ENCODE assay signal across 22 mouse cellular contexts in the genomic region with DNA sequence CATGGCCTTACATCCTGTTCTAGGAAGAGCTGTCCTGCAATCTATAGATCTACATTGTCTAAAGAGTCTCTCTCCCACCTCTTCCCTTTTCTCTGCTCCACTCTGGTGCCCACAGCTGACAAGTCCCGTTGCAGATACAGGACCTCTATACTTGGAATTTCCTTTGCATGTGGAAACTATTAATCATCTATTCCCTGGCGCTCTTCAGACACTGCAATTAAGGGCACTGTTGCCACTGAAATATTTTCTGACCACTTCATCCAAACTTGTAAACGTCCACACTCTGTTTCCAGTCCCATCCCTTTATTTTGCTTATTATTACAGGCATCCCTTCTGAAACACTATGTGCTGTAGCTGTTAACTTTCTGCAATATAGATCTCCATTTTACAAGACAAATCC. TPM values are rescaled to one million over a fixed set of nuclear protein-coding genes. Genes with fewer than 3 reads are reported as not detected.
DNase-seq lines count a peak whose midpoint lies in the region; ATAC-seq and TF ChIP-seq lines count a peak whose summit lies in the region.
"Had no signal": no experiment of that assay in that cellular context is flagged by ENCODE, and none has a peak within 500 bp of the region (broad histone marks: within the 10 kb centered on the region; RNA-seq: fewer than 3 reads in every experiment).

No protein-coding gene starts in this region.

- H3K9me3 ChIP-seq in kidney, embryonic 14.5 days (ENCODE audit: control insufficient read depth, low read length) = no peaks in the 10 kb centered on the region
- no peaks in the 10 kb centered on the region for H3K9me3 ChIP-seq in forebrain, embryonic 11.5 days (ENCODE audit: control insufficient read depth, low read length)
- H3K9me3 ChIP-seq: embryonic facial prominence, embryonic 10.5 days; forebrain, embryonic 10.5 days; forebrain, embryonic 15.5 days; hindbrain, embryonic 15.5 days had no signal

- peak overlapping the region; percentile 28; the same call in 1 of the 2 replicates for H3K27ac ChIP-seq in gastrocnemius, adult 2 months
- peak overlapping the region; percentile 47; the same call in 1 of the 2 replicates for H3K27ac ChIP-seq in kidney, embryonic 14.5 days (ENCODE audit: low read depth, low read length)
- H3K27ac ChIP-seq in forebrain, embryonic 11.5 days (ENCODE audit: low read depth, low read length) = no peak overlapping the region
- H3K27ac ChIP-seq: embryonic facial prominence, embryonic 10.5 days; forebrain, embryonic 10.5 days; forebrain, embryonic 15.5 days; hindbrain, embryonic 15.5 days had no signal

- no peak overlapping the region for H3ac ChIP-seq in myocyte (ENCODE audit: control insufficient read depth, insufficient read length)

- H3K79me2 ChIP-seq in myocyte (ENCODE audit: control insufficient read depth, insufficient read depth) = no peaks in the 10 kb centered on the region

- no peaks in the 10 kb centered on the region for H3K27me3 ChIP-seq in kidney, embryonic 14.5 days (ENCODE audit: control insufficient read depth, insufficient read depth, low read length)
- H3K27me3 ChIP-seq in myocyte (ENCODE audit: control insufficient read depth, insufficient read depth, insufficient read length) = no peaks in the 10 kb centered on the region
- no peaks in the 10 kb centered on the region for H3K27me3 ChIP-seq in forebrain, embryonic 11.5 days (ENCODE audit: control insufficient read depth, insufficient read depth, low read length)
- H3K27me3 ChIP-seq: forebrain, embryonic 15.5 days; hindbrain, embryonic 15.5 days; Patski had no signal

- TF ChIP-seq CTCF in gastrocnemius, adult 2 months (IDR thresholded peaks at IDR 0.05) = no peak

- intact Hi-C loops in gastrocnemius, adult 2 months (cut with DNase I) = no loop called here

- H3K4me2 ChIP-seq in kidney, embryonic 14.5 days (replicated peaks; ENCODE audit: low read depth, low read length) = no peak overlapping the region
- H3K4me2 ChIP-seq in myocyte (ENCODE audit: low read depth) = peak overlapping the region; percentile 57
- H3K4me2 ChIP-seq in forebrain, embryonic 11.5 days (ENCODE audit: low read depth, low read length, severe bottlenecking) = no peak overlapping the region
- H3K4me2 ChIP-seq: forebrain, embryonic 15.5 days; hindbrain, embryonic 15.5 days had no signal

- WGBS in kidney, embryonic 14.5 days = 43% methylated on average over 3 of the region's 3 CpGs
- 68% methylated on average over 3 of the region's 3 CpGs for whole genome bisulfite sequencing in forebrain, embryonic 11.5 days

- ATAC-seq in kidney, embryonic 14.5 days (ENCODE audit: low FRiP score, low TSS enrichment) = no peak
- ATAC-seq in forebrain, embryonic 11.5 days (replicated peaks; ENCODE audit: low FRiP score) = no peak
- no peak for ATAC-seq in CD4-positive, CD25-positive, alpha-beta regulatory T cell, adult 4 months
- ATAC-seq: activated CD4-positive, CD25-positive, alpha-beta regulatory T cell, adult 4 months; forebrain, embryonic 15.5 days; intestine, embryonic 16.5 days; Patski had no signal

- DNase-seq in gastrocnemius, adult 2 months = no peak
- no peak for DNase-seq in gastrocnemius, postnatal 10 days
- DNase-seq in kidney, postnatal 4 days = no peak
- DNase-seq in 3T3-L1 (ENCODE audit: low read depth, low spot score) = peak; percentile 79
- no peak for DNase-seq in forebrain, embryonic 11.5 days (ENCODE audit: low spot score)
- DNase-seq: adrenal gland, postnatal 36 days; cerebellum, adult 2 months; cerebellum, postnatal 10 days; gastrocnemius, postnatal 14 days; heart, postnatal 14 days had no signal

- TF ChIP-seq POLR2A in myocyte (IDR thresholded peaks at IDR 0.05; ENCODE audit: insufficient read length, low read depth) = no peak

- H3K9ac ChIP-seq in kidney, embryonic 14.5 days (ENCODE audit: low read depth, low read length) = no peak overlapping the region
- no peak overlapping the region for H3K9ac ChIP-seq in forebrain, embryonic 11.5 days (ENCODE audit: low read length)
- H3K9ac ChIP-seq: forebrain, embryonic 15.5 days; hindbrain, embryonic 15.5 days had no signal

- no peaks in the 10 kb centered on the region for H3K36me3 ChIP-seq in kidney, embryonic 14.5 days (ENCODE audit: control insufficient read depth, insufficient read depth, low read length)
- H3K36me3 ChIP-seq in myocyte (ENCODE audit: control insufficient read depth, insufficient read depth) = no peaks in the 10 kb centered on the region
- H3K36me3 ChIP-seq in forebrain, embryonic 11.5 days (ENCODE audit: control insufficient read depth, insufficient read depth, low read length) = no peaks in the 10 kb centered on the region
- H3K36me3 ChIP-seq: embryonic facial prominence, embryonic 10.5 days; forebrain, embryonic 10.5 days; forebrain, embryonic 15.5 days; G1E; hindbrain, embryonic 15.5 days had no signal

- peaks cover 24% of the 10 kb centered on the region for H3K4me1 ChIP-seq in kidney, embryonic 14.5 days (ENCODE audit: control insufficient read depth, insufficient read depth, low read length)
- H3K4me1 ChIP-seq in forebrain, embryonic 11.5 days (replicated peaks; ENCODE audit: control insufficient read depth, insufficient read depth, low read length) = no peaks in the 10 kb centered on the region; the same call in 1 of the 2 replicates

- no peak overlapping the region for H3K4me3 ChIP-seq in gastrocnemius, adult 2 months
- H3K4me3 ChIP-seq in kidney, embryonic 14.5 days (ENCODE audit: low read length) = no peak overlapping the region
- H3K4me3 ChIP-seq in myocyte = no peak overlapping the region
- H3K4me3 ChIP-seq in forebrain, embryonic 11.5 days (ENCODE audit: low read depth, low read length) = no peak overlapping the region
- H3K4me3 ChIP-seq: embryonic facial prominence, embryonic 10.5 days; erythroblast, embryonic 14.5 days; forebrain, embryonic 10.5 days; forebrain, embryonic 15.5 days; hindbrain, embryonic 15.5 days had no signal

TF ChIP-seq in myocyte, 11 proteins besides CTCF, POLR2A, EP300 and RAD21:
- TF ChIP-seq REST (IDR thresholded peaks at IDR 0.05; ENCODE audit: insufficient read depth, insufficient read length) = no peak
- no peak for TF ChIP-seq USF1 (IDR thresholded peaks at IDR 0.05; ENCODE audit: low read depth)
- no peak for TF ChIP-seq E2F4 (IDR thresholded peaks at IDR 0.05; ENCODE audit: insufficient read depth)
- no peak for TF ChIP-seq POLR2AphosphoS2 (IDR thresholded peaks at IDR 0.05; ENCODE audit: insufficient read length, low read depth)
- no peak for TF ChIP-seq MYOD1 (IDR thresholded peaks at IDR 0.05; ENCODE audit: control insufficient read depth in 1 of 3, insufficient read length in 2 of 3, low read depth in 2 of 3)
- no peak for TF ChIP-seq TCF3 (IDR thresholded peaks at IDR 0.05; ENCODE audit: insufficient read length, low read depth)
- no peak for TF ChIP-seq CEBPB (IDR thresholded peaks at IDR 0.05; ENCODE audit: insufficient read depth, poor library complexity, severe bottlenecking)
- no peak for TF ChIP-seq MYOG (IDR thresholded peaks at IDR 0.05; ENCODE audit: control insufficient read depth in 1 of 3, insufficient read depth in 1 of 3, insufficient read length in 2 of 3, low read depth in 2 of 3)
- no peak for TF ChIP-seq TCF12 (IDR thresholded peaks at IDR 0.05; ENCODE audit: insufficient read depth, poor library complexity, severe bottlenecking)
- no peak for TF ChIP-seq SRF (IDR thresholded peaks at IDR 0.05; ENCODE audit: control insufficient read depth, insufficient read length, low read depth)
- TF ChIP-seq MAX (IDR thresholded peaks at IDR 0.05; ENCODE audit: low read depth) = no peak

RNA-seq across cellular contexts. Expression of a gene that starts 31.9 kb away (rescaled TPM):
- total RNA-seq in gastrocnemius, adult 2 months (2021) = 1 to 10 TPM; 1.4 to 1.7 TPM
- 1 to 10 TPM; 2.8 to 3.8 TPM for total RNA-seq in gastrocnemius, postnatal 10 days (2021)
- 8.8 and 13.2 TPM in 2 replicates for polyA plus RNA-seq in kidney, embryonic 14.5 days (2014; fragmentation: Nextera tagmentation; extraction: Ambion mirVana)
- polyA plus RNA-seq in myocyte (2012; fragmentation: generic; extraction: Trizol) = 3.1 TPM
- polyA plus RNA-seq in forebrain, embryonic 11.5 days (2014; fragmentation: Nextera tagmentation; extraction: Ambion mirVana) = 1.3 and 1.6 TPM in 2 replicates
- polyA plus RNA-seq in CD4-positive, CD25-positive, alpha-beta regulatory T cell, adult 4 months (2017; shearing (Covaris generic)) = not detected
- polyA plus RNA-seq: activated CD4-positive, CD25-positive, alpha-beta regulatory T cell, adult 4 months; erythroblast, embryonic 14.5 days; G1E had no signal
